Mouse (Mus musculus): ENCODE results near the gene Ms4a7. TPM values are rescaled to one million over a fixed set of nuclear protein-coding genes. Genes with fewer than 3 reads are reported as not detected.

The Ms4a7 gene
- total and polyA plus RNA-seq, 3 experiments, result 1.8 to 4.3 (median 3.2) TPM

GRCm38 (mm10) chr19:11280223-11280622 lies 55.7 kb downstream of the Ms4a7 start:
- TF ChIP-seq ZKSCAN1 (IDR thresholded peaks at IDR 0.05; ENCODE audit: borderline replicate concordance, low read depth, low read length) (no peak), JUND (conservative IDR thresholded peaks at IDR 0.05; ENCODE audit: low read depth, low read length) (no peak), MAX (IDR thresholded peaks at IDR 0.05; ENCODE audit: low read length) (no peak)
- no peaks in the 10 kb centered on the region for H3K79me2 ChIP-seq (replicated peaks; ENCODE audit: control insufficient read depth, extremely low read depth, insufficient read depth, poor library complexity, severe bottlenecking)
- H3K4me2 ChIP-seq (ENCODE audit: insufficient read depth, low read depth, poor library complexity, severe bottlenecking), result no peak overlapping the region
- peaks cover 0 to 3% of the 10 kb centered on the region in 2 experiments; a peak in 1 of 4 replicates for H3K4me1 ChIP-seq (ENCODE audit: control insufficient read depth in 1 of 2, insufficient read depth in 2 of 2)
- H3K9ac ChIP-seq (ENCODE audit: insufficient read depth, low read depth), result no peak overlapping the region
- H3K4me3 ChIP-seq (replicated peaks in 1 of 3; ENCODE audit: low read depth in 2 of 3, low read length in 2 of 3, poor library complexity in 1 of 3), result no peak overlapping the region
- no peak overlapping the region for H3K27ac ChIP-seq (ENCODE audit: insufficient read depth, low read depth)
- no peaks in the 10 kb centered on the region for H3K9me3 ChIP-seq (replicated peaks; ENCODE audit: low read length)
- no peaks in the 10 kb centered on the region for H3K27me3 ChIP-seq (replicated peaks)
- DNase-seq (ENCODE audit: extremely low read depth), result no peak
- dilution Hi-C loops (cut with MboI; ENCODE audit: extremely low pct_ligation_motif_present, extremely low pct_unique_long_range_greater_than_20kb, low sequenced_read_pairs), result no loop called here
- no peaks in the 10 kb centered on the region for H3K36me3 ChIP-seq (replicated peaks in 1 of 2; ENCODE audit: control insufficient read depth in 1 of 2, insufficient read depth in 1 of 2, low read length in 1 of 2)
- in situ Hi-C loops (cut with MboI; ENCODE audit: low pct_ligation_motif_present, low pct_unique_long_range_greater_than_20kb, low sequenced_read_pairs), result no loop called here

DNA sequence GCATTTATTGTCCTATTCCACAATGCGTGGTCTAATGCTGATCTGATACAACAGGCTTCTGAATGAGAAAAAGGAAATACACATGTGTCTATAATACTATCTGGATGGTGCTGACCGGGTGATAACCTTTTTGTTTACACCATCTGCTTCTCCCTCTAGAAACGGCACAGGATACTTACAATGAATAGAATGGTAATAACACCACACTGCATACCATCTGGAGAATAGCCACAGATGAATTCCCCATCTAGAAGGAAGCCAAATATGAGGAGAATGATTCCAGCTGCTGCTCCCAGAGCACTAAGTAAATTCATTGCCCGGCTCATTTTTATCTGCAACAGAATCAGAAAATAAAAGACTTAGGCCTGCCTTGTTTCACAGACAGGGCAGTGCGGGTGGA lies 59.5 kb downstream of the Ms4a7 start:
- in situ Hi-C loops (cut with MboI; ENCODE audit: low pct_ligation_motif_present, low pct_unique_long_range_greater_than_20kb, low sequenced_read_pairs), result no loop called here

More for the DNA sequence above, 59.5 kb downstream of the Ms4a7 start:
- Histone ChIP-seq H3K36me3 (replicated peaks in 1 of 2; ENCODE audit: control insufficient read depth in 1 of 2, insufficient read depth in 1 of 2, low read length in 1 of 2) (no peaks in the 10 kb centered on the region), H3K9ac (ENCODE audit: insufficient read depth, low read depth) (no peak overlapping the region), H3K4me1 (ENCODE audit: control insufficient read depth in 1 of 2, insufficient read depth in 2 of 2) (peaks cover 2 to 6% of the 10 kb centered on the region in 2 experiments; a peak in 2 of 4 replicates), H3K4me3 (replicated peaks in 1 of 3; ENCODE audit: low read depth in 2 of 3, low read length in 2 of 3, poor library complexity in 1 of 3) (no peak overlapping the region), H3K79me2 (replicated peaks; ENCODE audit: control insufficient read depth, extremely low read depth, insufficient read depth, poor library complexity, severe bottlenecking) (no peaks in the 10 kb centered on the region), H3K27ac (ENCODE audit: insufficient read depth, low read depth) (no peak overlapping the region), H3K9me3 (replicated peaks; ENCODE audit: low read length) (no peaks in the 10 kb centered on the region), H3K4me2 (ENCODE audit: insufficient read depth, low read depth, poor library complexity, severe bottlenecking) (no peak overlapping the region), H3K27me3 (replicated peaks) (no peaks in the 10 kb centered on the region)
- DNase-seq (ENCODE audit: extremely low read depth), result no peak
- TF ChIP-seq SMC3 (IDR thresholded peaks at IDR 0.05; ENCODE audit: low read depth, low read length) (no peak), JUND (conservative IDR thresholded peaks at IDR 0.05; ENCODE audit: low read depth, low read length) (no peak), E2F4 (IDR thresholded peaks at IDR 0.05; ENCODE audit: insufficient replicate concordance, low read depth, low read length) (no peak), POLR2A (IDR thresholded peaks at IDR 0.05; ENCODE audit: low read depth, low read length) (no peak), MAFK (IDR thresholded peaks at IDR 0.05; ENCODE audit: insufficient replicate concordance, low read length) (no peak), USF2 (conservative IDR thresholded peaks at IDR 0.05; ENCODE audit: low read depth, low read length) (no peak), CHD2 (IDR thresholded peaks at IDR 0.05; ENCODE audit: low read length) (no peak), USF1 (IDR thresholded peaks at IDR 0.05; ENCODE audit: low read depth, low read length) (no peak), HCFC1 (IDR thresholded peaks at IDR 0.05; ENCODE audit: low read depth, low read length) (no peak), RAD21 (IDR thresholded peaks at IDR 0.05; ENCODE audit: low read depth, low read length) (no peak), TCF12 (IDR thresholded peaks at IDR 0.05; ENCODE audit: low read depth, low read length) (no peak), KAT2A (IDR thresholded peaks at IDR 0.05; ENCODE audit: insufficient replicate concordance, low read length) (no peak), RCOR1 (conservative IDR thresholded peaks at IDR 0.05; ENCODE audit: low read depth, low read length) (no peak), ETS1 (conservative IDR thresholded peaks at IDR 0.05; ENCODE audit: low read depth, low read length) (no peak), ZMIZ1 (IDR thresholded peaks at IDR 0.05; ENCODE audit: low read depth, low read length) (no peak)
- dilution Hi-C loops (cut with MboI; ENCODE audit: extremely low pct_ligation_motif_present, extremely low pct_unique_long_range_greater_than_20kb, low sequenced_read_pairs), result no loop called here

Other genes starting within 250 kb of the Ms4a7 start
- gene 1700017D01Rik, start 205.3 kb downstream of the Ms4a7 start, total RNA-seq (2012; rRNA removed), result not detected in 2 replicates
- not detected in 2 replicates for gene 1700017D01Rik, start 205.3 kb downstream of the Ms4a7 start, total RNA-seq (2014; rRNA removed)
- gene 1700017D01Rik, start 205.3 kb downstream of the Ms4a7 start, polyA plus RNA-seq (2012; ENCODE audit: insufficient read length, low read depth), result not detected in 2 replicates
- gene 1700025F22Rik, start 170.8 kb downstream of the Ms4a7 start, total RNA-seq (2012; rRNA removed), result not detected in 2 replicates
- not detected in 2 replicates for gene 1700025F22Rik, start 170.8 kb downstream of the Ms4a7 start, total RNA-seq (2014; rRNA removed)
- gene 1700025F22Rik, start 170.8 kb downstream of the Ms4a7 start, polyA plus RNA-seq (2012; ENCODE audit: insufficient read length, low read depth), result not detected in 2 replicates
- gene Ms4a13, start 139.4 kb downstream of the Ms4a7 start, total RNA-seq (2012; rRNA removed), result not detected in 2 replicates
- gene Ms4a13, start 139.4 kb downstream of the Ms4a7 start, total RNA-seq (2014; rRNA removed), result not detected in 2 replicates
- not detected in 2 replicates for gene Ms4a13, start 139.4 kb downstream of the Ms4a7 start, polyA plus RNA-seq (2012; ENCODE audit: insufficient read length, low read depth)
- not detected in 2 replicates for gene Ms4a12, start 103.7 kb downstream of the Ms4a7 start, total RNA-seq (2012; rRNA removed)
- gene Ms4a12, start 103.7 kb downstream of the Ms4a7 start, total RNA-seq (2014; rRNA removed), result not detected in 2 replicates
- not detected in 2 replicates for gene Ms4a12, start 103.7 kb downstream of the Ms4a7 start, polyA plus RNA-seq (2012; ENCODE audit: insufficient read length, low read depth)
- gene Ms4a1, start 69.9 kb downstream of the Ms4a7 start, total RNA-seq (2012; rRNA removed), result 106 and 137 TPM in 2 replicates
- gene Ms4a1, start 69.9 kb downstream of the Ms4a7 start, total RNA-seq (2014; rRNA removed), result 642 and 726 TPM in 2 replicates
- gene Ms4a1, start 69.9 kb downstream of the Ms4a7 start, polyA plus RNA-seq (2012; ENCODE audit: insufficient read length, low read depth), result 345 and 387 TPM in 2 replicates
- not detected in 2 replicates for gene Ms4a5, start 52.3 kb downstream of the Ms4a7 start, total RNA-seq (2012; rRNA removed)
- not detected in 2 replicates for gene Ms4a5, start 52.3 kb downstream of the Ms4a7 start, total RNA-seq (2014; rRNA removed)
- gene Ms4a5, start 52.3 kb downstream of the Ms4a7 start, polyA plus RNA-seq (2012; ENCODE audit: insufficient read length, low read depth), result not detected in 2 replicates
- gene Ms4a14, start 21.7 kb downstream of the Ms4a7 start, total RNA-seq (2012; rRNA removed), result not detected in 2 replicates
- gene Ms4a14, start 21.7 kb downstream of the Ms4a7 start, total RNA-seq (2014; rRNA removed), result not detected in 2 replicates
- gene Ms4a14, start 21.7 kb downstream of the Ms4a7 start, polyA plus RNA-seq (2012; ENCODE audit: insufficient read length, low read depth), result 0.12 and 0.17 TPM in 2 replicates
- gene Ms4a4a, start 39.4 kb upstream of the Ms4a7 start, total RNA-seq (2012; rRNA removed), result 0.21 TPM in 1 of 2 replicates, not detected in the other
- gene Ms4a4a, start 39.4 kb upstream of the Ms4a7 start, total RNA-seq (2014; rRNA removed), result not detected in 2 replicates
- gene Ms4a4a, start 39.4 kb upstream of the Ms4a7 start, polyA plus RNA-seq (2012; ENCODE audit: insufficient read length, low read depth), result 0.29 TPM in 1 of 2 replicates, not detected in the other
- 0.08 and 0.38 TPM in 2 replicates for gene Ms4a4c, start 68.6 kb upstream of the Ms4a7 start, total RNA-seq (2012; rRNA removed)
- gene Ms4a4c, start 68.6 kb upstream of the Ms4a7 start, total RNA-seq (2014; rRNA removed), result 0.54 and 2.5 TPM in 2 replicates
- gene Ms4a4c, start 68.6 kb upstream of the Ms4a7 start, polyA plus RNA-seq (2012; ENCODE audit: insufficient read length, low read depth), result 0.59 and 0.60 TPM in 2 replicates
- not detected in 2 replicates for gene Ms4a4b, start 107.4 kb upstream of the Ms4a7 start, total RNA-seq (2012; rRNA removed)
- gene Ms4a4b, start 107.4 kb upstream of the Ms4a7 start, total RNA-seq (2014; rRNA removed), result not detected in 2 replicates
- gene Ms4a4b, start 107.4 kb upstream of the Ms4a7 start, polyA plus RNA-seq (2012; ENCODE audit: insufficient read length, low read depth), result not detected in 2 replicates
- gene Ms4a6c, start 133.2 kb upstream of the Ms4a7 start, total RNA-seq (2012; rRNA removed), result 3.5 and 5.0 TPM in 2 replicates
- 20.0 and 22.2 TPM in 2 replicates for gene Ms4a6c, start 133.2 kb upstream of the Ms4a7 start, total RNA-seq (2014; rRNA removed)
- 14.3 and 19.6 TPM in 2 replicates for gene Ms4a6c, start 133.2 kb upstream of the Ms4a7 start, polyA plus RNA-seq (2012; ENCODE audit: insufficient read length, low read depth)
- gene Gm8369, start 149.8 kb upstream of the Ms4a7 start, total RNA-seq (2012; rRNA removed), result 1.7 and 2.0 TPM in 2 replicates
- gene Gm8369, start 149.8 kb upstream of the Ms4a7 start, total RNA-seq (2014; rRNA removed), result 4.3 and 5.2 TPM in 2 replicates
- gene Gm8369, start 149.8 kb upstream of the Ms4a7 start, polyA plus RNA-seq (2012; ENCODE audit: insufficient read length, low read depth), result 0.68 and 1.2 TPM in 2 replicates
- 0.55 and 0.76 TPM in 2 replicates for gene Ms4a6b, start 180.4 kb upstream of the Ms4a7 start, total RNA-seq (2012; rRNA removed)
- 1.9 and 2.6 TPM in 2 replicates for gene Ms4a6b, start 180.4 kb upstream of the Ms4a7 start, total RNA-seq (2014; rRNA removed)
- gene Ms4a6b, start 180.4 kb upstream of the Ms4a7 start, polyA plus RNA-seq (2012; ENCODE audit: insufficient read length, low read depth), result 0.93 and 1.6 TPM in 2 replicates
- gene Ms4a4d, start 200.7 kb upstream of the Ms4a7 start, total RNA-seq (2012; rRNA removed), result not detected in 2 replicates
- gene Ms4a4d, start 200.7 kb upstream of the Ms4a7 start, total RNA-seq (2014; rRNA removed), result not detected in 2 replicates
- not detected in 2 replicates for gene Ms4a4d, start 200.7 kb upstream of the Ms4a7 start, polyA plus RNA-seq (2012; ENCODE audit: insufficient read length, low read depth)